Mouse (Mus musculus) CD8-positive naive resting alpha-beta T cell, adult 2 months (primary cell): ENCODE measurements at regions not wholly inside any gene's neighbourhood (a gene's known extent, or its start where the extent isn't known, plus 50 kb on each side); places are given as distances from the start of the nearest gene placed in this dataset.

Experiments used
- DNase-seq, 2 experiments: peaks; one replicate each; pipeline ENCODE4 v3.0.0; 2022; ENCODE audit warnings: low read depth in 2 of 2, low spot score in 2 of 2

GRCm38 (mm10) chr3:130978986-130979642 is 131.2 kb upstream of the Lef1 start:
- DNase-seq = peak in 1 of 2 experiments; percentile 18

GRCm38 (mm10) chr3:130977921-130978700 is 132.2 kb upstream of the Lef1 start:
- DNase-seq = no peak

GRCm38 (mm10) chr3:130976206-130976605 is 134.1 kb upstream of the Lef1 start:
- no peak for DNase-seq

GRCm38 (mm10) chr3:130975291-130975690 is 135.0 kb upstream of the Lef1 start:
- DNase-seq = no peak

GRCm38 (mm10) chr3:130972126-130972525 is 138.1 kb upstream of the Lef1 start:
- no peak for DNase-seq

- no peak for DNase-seq
These were observed 145.0 kb upstream of the Lef1 start for GRCm38 (mm10) chr3:130965275-130965674.

- DNase-seq = no peak
These were observed 146.2 kb upstream of the Lef1 start for GRCm38 (mm10) chr3:130964088-130964487.

- DNase-seq = no peak
These were observed 146.6 kb upstream of the Lef1 start for GRCm38 (mm10) chr3:130963625-130964024.

- no peak for DNase-seq
These were observed 147.4 kb upstream of the Lef1 start for GRCm38 (mm10) chr3:130962701-130963472.

GRCm38 (mm10) chr3:130962151-130962633 is 148.1 kb upstream of the Lef1 start:
- DNase-seq = no peak

GRCm38 (mm10) chr3:130961704-130962103 is 148.6 kb upstream of the Lef1 start:
- DNase-seq = no peak

- no peak for DNase-seq
These were observed 154.3 kb upstream of the Lef1 start for GRCm38 (mm10) chr3:130955958-130956357.

GRCm38 (mm10) chr3:130951381-130951780 is 158.9 kb upstream of the Lef1 start:
- no peak for DNase-seq

- no peak for DNase-seq
These were observed 159.4 kb upstream of the Lef1 start for GRCm38 (mm10) chr3:130950872-130951271.

- no peak for DNase-seq
These were observed 162.4 kb upstream of the Lef1 start for GRCm38 (mm10) chr3:130947880-130948279.

GRCm38 (mm10) chr3:130947277-130947606 is 163.0 kb upstream of the Lef1 start:
- DNase-seq = peak; percentile 71 to 75

- no peak for DNase-seq
These were observed 163.5 kb upstream of the Lef1 start for GRCm38 (mm10) chr3:130946576-130947276.

- peak in 1 of 2 experiments; percentile 18 for DNase-seq
These were observed 164.3 kb upstream of the Lef1 start for GRCm38 (mm10) chr3:130945861-130946449.

GRCm38 (mm10) chr3:130945396-130945795 is 164.9 kb upstream of the Lef1 start:
- no peak for DNase-seq

GRCm38 (mm10) chr3:130944241-130944640 is 166.0 kb upstream of the Lef1 start:
- DNase-seq = no peak
